Mouse (Mus musculus) brain, adult 2 months (tissue): ENCODE measurements around the gene Ccdc92.

Experiments used
- DNase-seq: peaks from one replicate; pipeline ENCODE4 v3.0.0; 2011; ENCODE audit warnings: low read depth, low spot score

Ccdc92 gene

GRCm38 (mm10) chr5:124854202-124854601 is 8.0 kb downstream of the Ccdc92 start:
- DNase-seq, result no peak

- DNase-seq, result peak; percentile 93
These were observed 9.1 kb downstream of the Ccdc92 start for GRCm38 (mm10) chr5:124853079-124853478.

DNA sequence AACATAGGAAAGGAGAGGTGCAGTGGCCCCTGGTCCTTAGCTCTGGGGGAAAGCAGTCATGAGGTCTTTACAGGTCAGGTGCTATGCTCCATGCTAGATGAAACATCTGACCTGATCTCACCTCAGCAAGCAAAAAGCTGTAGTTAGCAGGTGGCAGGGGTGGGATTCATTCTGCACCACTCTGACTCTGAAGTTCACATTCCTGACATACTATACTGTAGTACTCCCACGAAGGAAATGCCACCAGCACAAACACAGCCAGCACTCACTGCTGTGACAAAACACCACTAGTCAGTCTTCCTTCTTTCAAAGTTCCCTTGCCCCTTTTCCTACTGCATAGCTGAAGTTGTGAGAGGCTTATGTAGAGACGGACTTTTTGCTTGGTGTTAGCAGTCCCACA is 9.9 kb downstream of the Ccdc92 start:
- DNase-seq, result no peak

DNA sequence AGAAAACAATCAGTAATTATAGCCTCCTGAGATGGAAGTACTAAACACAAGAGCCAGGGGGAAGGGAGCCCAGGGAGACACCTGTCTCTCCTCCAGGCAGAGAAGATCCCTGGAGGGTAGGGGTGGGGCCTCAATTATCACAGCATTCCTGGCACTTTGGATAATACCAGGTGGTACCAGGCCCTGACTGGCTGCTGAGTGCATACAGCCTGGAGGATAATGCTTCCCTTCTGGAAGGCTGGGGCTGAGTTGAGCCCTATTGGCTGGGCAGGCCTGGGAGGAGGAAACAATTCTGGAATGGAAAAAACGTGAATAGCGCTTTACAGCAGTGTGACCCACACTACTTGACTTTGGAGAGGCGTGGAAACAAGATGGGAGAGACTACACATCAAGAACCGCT is 10.7 kb downstream of the Ccdc92 start:
- DNase-seq, result peak; percentile 69

- DNase-seq, result no peak
These were observed 13.2 kb downstream of the Ccdc92 start for GRCm38 (mm10) chr5:124848994-124849393.

- DNase-seq, result no peak
These were observed 15.2 kb downstream of the Ccdc92 start for GRCm38 (mm10) chr5:124847014-124847413.

- DNase-seq, result no peak
These were observed 17.3 kb downstream of the Ccdc92 start for GRCm38 (mm10) chr5:124844929-124845328.

- peak; percentile 46 for DNase-seq
These were observed 18.8 kb downstream of the Ccdc92 start for GRCm38 (mm10) chr5:124843386-124843785.

- DNase-seq, result no peak
These were observed 21.6 kb downstream of the Ccdc92 start for GRCm38 (mm10) chr5:124840669-124841068.

DNA sequence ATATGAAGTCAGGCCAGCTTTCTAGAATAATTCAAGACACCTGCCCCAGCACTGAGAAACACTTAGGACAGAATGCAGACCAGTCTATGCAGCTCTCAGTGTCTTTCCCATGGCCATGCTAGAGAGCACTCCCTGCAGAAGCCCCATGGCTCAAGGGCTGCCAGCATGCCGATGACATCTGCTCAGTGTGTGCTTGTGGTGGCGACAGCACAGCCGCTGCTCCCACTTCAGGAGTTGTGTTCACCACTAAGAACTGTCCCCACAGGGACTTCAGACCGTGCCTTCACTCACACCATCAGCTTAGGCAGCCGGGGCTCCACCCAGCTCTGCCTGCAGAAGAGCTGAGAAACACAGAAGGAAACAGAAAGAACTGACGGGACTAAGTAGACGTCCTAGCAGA is 22.0 kb downstream of the Ccdc92 start:
- DNase-seq, result peak; percentile 33

DNA sequence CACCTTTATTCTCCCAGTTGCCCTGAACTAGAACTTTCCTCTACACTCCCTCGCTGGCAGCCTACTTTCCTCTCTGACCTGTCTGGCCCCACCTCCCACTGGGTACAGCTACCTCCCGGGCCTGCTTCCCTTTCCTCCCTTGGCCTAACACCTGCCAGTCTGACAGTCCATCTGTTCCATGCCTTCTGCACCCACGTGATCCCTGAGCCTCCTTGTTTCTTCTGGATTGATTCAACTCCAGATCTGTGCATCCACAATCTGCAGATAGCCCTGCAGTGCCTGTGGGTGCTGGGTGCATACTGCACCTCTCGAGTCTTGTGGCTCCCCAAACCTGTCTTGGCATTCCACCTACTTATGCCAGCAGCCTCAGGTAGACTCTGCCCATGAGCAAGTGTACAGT is 25.6 kb downstream of the Ccdc92 start:
- DNase-seq, result peak; percentile 97

DNA sequence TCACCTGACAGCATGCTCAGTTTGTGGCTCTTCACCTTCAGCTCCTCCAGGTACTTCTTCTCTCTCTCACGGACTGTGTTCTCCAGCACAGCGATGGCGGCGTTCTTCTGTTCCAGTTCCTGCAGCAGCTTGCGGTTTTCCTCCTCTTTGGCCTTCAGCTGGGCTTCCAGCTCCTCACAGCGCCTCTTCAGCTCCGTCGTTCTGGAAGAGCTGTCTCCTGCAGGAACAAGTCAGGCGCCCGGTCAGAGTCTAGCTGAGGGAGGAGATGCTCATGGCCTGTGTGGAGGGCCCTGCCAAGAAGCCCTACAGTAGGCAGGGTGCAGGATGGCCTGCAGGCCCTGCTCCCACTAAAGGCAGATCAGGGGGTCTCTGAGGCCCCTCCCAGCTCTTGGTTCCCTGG is 26.1 kb downstream of the Ccdc92 start:
- DNase-seq, result peak; percentile 64

DNA sequence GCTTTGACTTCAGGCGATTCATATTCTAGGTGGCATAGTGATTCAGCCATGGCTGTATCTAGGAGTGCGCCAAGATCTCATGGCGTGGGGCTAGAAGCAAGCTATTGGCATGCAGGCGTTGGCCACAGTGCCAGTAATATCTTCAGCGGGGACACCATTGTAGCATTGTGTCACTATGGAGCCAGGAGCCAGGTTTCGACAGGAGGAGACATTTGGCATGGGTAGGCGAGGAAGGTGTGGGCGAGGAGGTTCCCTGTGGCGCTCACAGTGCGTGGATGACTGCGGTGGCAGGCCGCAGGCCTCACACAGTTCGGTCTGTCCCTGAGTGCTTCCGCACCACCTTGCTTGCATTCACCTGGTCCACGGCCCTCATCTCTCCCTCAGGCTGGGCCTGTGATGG is 27.0 kb downstream of the Ccdc92 start:
- peak; percentile 96 for DNase-seq

DNA sequence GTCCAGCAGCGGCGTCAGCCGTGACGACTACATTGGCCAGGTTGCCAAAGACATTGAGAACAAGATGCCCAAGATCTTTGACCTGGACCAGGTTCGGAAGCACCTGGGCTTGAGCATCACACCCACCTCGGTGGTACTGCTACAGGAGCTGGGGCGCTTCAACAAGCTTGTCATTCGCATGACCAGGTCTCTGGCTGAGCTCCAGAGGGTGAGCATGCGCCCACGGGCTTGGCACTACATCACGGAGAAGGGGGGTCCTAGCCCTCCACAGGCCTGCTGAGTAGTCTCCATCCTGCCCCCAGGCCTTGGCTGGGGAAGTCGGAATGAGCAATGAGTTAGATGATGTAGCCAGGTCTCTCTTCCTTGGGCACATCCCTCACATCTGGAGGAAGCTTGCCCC is 31.9 kb downstream of the Ccdc92 start:
- DNase-seq, result no peak

GRCm38 (mm10) chr5:124822128-124822894 is 39.9 kb downstream of the Ccdc92 start:
- peak; percentile 54 for DNase-seq

DNA sequence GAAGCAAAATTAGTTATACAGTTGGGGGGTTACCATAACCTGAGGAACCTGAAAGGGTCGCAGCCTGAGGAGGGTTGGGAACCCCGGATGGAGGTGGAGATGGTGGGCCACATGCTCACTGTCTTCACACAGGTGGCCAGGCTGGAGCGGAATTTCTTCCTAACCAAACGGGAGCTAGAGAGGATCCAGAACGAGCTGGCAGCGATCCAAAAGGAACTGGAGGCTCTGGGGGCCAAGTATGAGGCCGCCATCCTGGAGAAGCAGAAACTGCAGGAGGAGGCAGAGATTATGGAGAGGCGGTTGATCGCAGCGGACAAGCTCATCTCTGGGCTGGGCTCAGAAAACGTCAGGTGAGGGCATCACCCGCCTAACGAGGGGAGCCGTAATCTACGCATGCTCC is 45.2 kb downstream of the Ccdc92 start:
- DNase-seq, result no peak

- DNase-seq, result peak; percentile 95
These were observed 47.4 kb downstream of the Ccdc92 start for GRCm38 (mm10) chr5:124814797-124815196.

- no peak for DNase-seq
These were observed 49.8 kb downstream of the Ccdc92 start for GRCm38 (mm10) chr5:124812466-124812865.

DNA sequence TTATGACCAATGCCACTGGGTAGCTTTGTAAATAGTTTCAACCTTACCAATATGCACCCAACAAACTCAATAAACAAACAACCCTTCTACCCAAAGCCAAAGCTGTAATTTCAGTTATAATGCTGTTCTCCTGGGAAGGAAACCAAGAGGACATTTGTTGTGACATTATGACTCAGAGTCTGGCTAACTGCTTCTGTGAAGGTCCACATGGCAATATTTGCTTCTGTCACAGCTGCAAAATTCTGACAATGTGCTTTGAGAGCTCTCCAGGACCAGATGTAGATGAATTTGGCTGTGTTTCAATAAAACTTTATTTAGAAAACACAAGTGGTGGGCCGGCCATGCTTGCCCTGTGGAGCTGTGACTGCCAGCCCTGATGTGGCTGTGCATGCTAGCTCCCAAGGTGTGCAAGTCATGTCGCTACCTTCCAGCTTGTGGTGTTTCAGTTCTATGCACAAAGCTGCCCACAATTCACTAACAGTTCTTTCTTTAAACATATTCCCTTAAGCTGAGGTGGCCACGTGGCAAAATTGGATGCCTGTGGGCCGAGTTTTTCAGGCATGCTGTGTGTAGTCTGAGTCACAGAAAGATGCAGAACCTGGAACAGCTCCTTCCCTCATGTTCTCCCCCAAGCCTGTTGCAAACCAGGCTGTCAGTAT is 52.4 kb downstream of the Ccdc92 start:
- peak; percentile 85 for DNase-seq

GRCm38 (mm10) chr5:124792112-124792511 is 70.1 kb downstream of the Ccdc92 start:
- no peak for DNase-seq

DNA sequence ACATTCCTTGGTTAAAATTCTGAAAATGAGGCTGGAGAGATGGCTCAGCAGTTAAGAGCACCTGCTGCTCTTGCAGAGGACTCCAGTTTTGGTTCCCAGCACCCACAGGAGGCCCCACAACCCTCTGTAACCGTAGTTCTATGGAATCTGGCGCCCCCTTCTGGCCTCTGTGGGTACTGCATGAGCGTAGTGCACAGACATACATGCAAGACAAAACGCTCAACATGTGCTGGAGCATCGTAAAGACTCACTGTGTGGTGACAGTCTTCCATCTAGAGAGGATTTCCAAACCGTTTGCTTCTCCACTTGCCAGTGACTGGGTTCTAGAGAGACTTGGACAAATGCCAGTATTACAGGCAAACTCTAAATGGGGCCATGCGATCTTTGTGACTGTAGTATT is 76.6 kb downstream of the Ccdc92 start:
- DNase-seq, result no peak
